Comparison of ENCODE assay signal across 9 mouse cellular contexts in genomic region chr15:85600696-85601094, GRCm38 (mm10). TPM values are rescaled to one million over a fixed set of nuclear protein-coding genes. Genes with fewer than 3 reads are reported as not detected.
DNase-seq lines count a peak whose midpoint lies in the region; ATAC-seq and TF ChIP-seq lines count a peak whose summit lies in the region.
"Had no signal": no experiment of that assay in that cellular context is flagged by ENCODE, and none has a peak within 500 bp of the region (broad histone marks: within the 10 kb centered on the region; RNA-seq: fewer than 3 reads in every experiment).

No protein-coding gene starts in this region.

- peaks cover 23% of the 10 kb centered on the region for H3K4me1 ChIP-seq in limb, embryonic 13.5 days
- peaks cover 20% of the 10 kb centered on the region for H3K4me1 ChIP-seq in limb, embryonic 10.5 days
- peaks cover 13% of the 10 kb centered on the region for H3K4me1 ChIP-seq in embryonic facial prominence, embryonic 14.5 days (ENCODE audit: control insufficient read depth, insufficient read depth, low read length)
- peaks cover 11% of the 10 kb centered on the region for H3K4me1 ChIP-seq in heart, postnatal 0 days (ENCODE audit: control insufficient read depth, insufficient read depth)
- peaks cover 11% of the 10 kb centered on the region for H3K4me1 ChIP-seq in neural tube, embryonic 15.5 days

- no peaks in the 10 kb centered on the region for H3K27me3 ChIP-seq in limb, embryonic 13.5 days
- 0 out of 2 replicates have a peak, but pooled peaks cover 3% of the 10 kb centered on the region for H3K27me3 ChIP-seq in limb, embryonic 10.5 days (ENCODE audit: low read depth, poor library complexity, severe bottlenecking)
- H3K27me3 ChIP-seq in embryonic facial prominence, embryonic 14.5 days (replicated peaks; ENCODE audit: control insufficient read depth, insufficient read depth, low read length) = no peaks in the 10 kb centered on the region
- no peaks in the 10 kb centered on the region for H3K27me3 ChIP-seq in heart, postnatal 0 days (ENCODE audit: control insufficient read depth, insufficient read depth, low read length)
- no peaks in the 10 kb centered on the region for H3K27me3 ChIP-seq in neural tube, embryonic 15.5 days (replicated peaks)

- no peak for DNase-seq in limb, embryonic 10.5 days (ENCODE audit: low spot score)
- no peak for DNase-seq in embryonic facial prominence, embryonic 14.5 days (ENCODE audit: low spot score)
- peak; percentile 36 for DNase-seq in heart, postnatal 0 days (ENCODE audit: low spot score)
- DNase-seq in thymus, postnatal 4 days = no peak
- DNase-seq in thymus, postnatal 36 days = no peak
- DNase-seq: cerebellum, adult 11 months had no signal

- TF ChIP-seq EP300 in heart, postnatal 0 days (IDR thresholded peaks at IDR 0.05; ENCODE audit: low read depth) = no peak; the same call in 1 of the 2 replicates

- 65% methylated on average over 7 of the region's 7 CpGs for whole genome bisulfite sequencing in limb, embryonic 13.5 days
- WGBS in limb, embryonic 10.5 days = 74% methylated on average over 7 of the region's 7 CpGs
- 50% methylated on average over 7 of the region's 7 CpGs for WGBS in embryonic facial prominence, embryonic 14.5 days
- WGBS in heart, postnatal 0 days = 42% methylated on average over 7 of the region's 7 CpGs
- 48% methylated on average over 7 of the region's 7 CpGs for WGBS in neural tube, embryonic 15.5 days

- H3K36me3 ChIP-seq in limb, embryonic 13.5 days = no peaks in the 10 kb centered on the region
- no peaks in the 10 kb centered on the region for H3K36me3 ChIP-seq in limb, embryonic 10.5 days
- H3K36me3 ChIP-seq in embryonic facial prominence, embryonic 14.5 days (ENCODE audit: control insufficient read depth, insufficient read depth, low read length) = no peaks in the 10 kb centered on the region
- H3K36me3 ChIP-seq in heart, postnatal 0 days (replicated peaks; ENCODE audit: control insufficient read depth, insufficient read depth, low read length) = no peaks in the 10 kb centered on the region
- no peaks in the 10 kb centered on the region for H3K36me3 ChIP-seq in neural tube, embryonic 15.5 days
- H3K36me3 ChIP-seq: liver, embryonic 12.5 days had no signal

- H3K27ac ChIP-seq in limb, embryonic 13.5 days = no peak overlapping the region
- H3K27ac ChIP-seq in limb, embryonic 10.5 days = no peak overlapping the region; the same call in 1 of the 2 replicates
- no peak overlapping the region for H3K27ac ChIP-seq in embryonic facial prominence, embryonic 14.5 days (replicated peaks; ENCODE audit: low read depth, low read length)
- H3K27ac ChIP-seq in heart, postnatal 0 days (ENCODE audit: low read depth) = peak overlapping the region; percentile 37; the same call in 1 of the 2 replicates
- H3K27ac ChIP-seq in neural tube, embryonic 15.5 days (replicated peaks) = no peak overlapping the region
- H3K27ac ChIP-seq: liver, embryonic 12.5 days had no signal

- H3K4me3 ChIP-seq in limb, embryonic 13.5 days = no peak overlapping the region
- no peak overlapping the region for H3K4me3 ChIP-seq in limb, embryonic 10.5 days
- no peak overlapping the region for H3K4me3 ChIP-seq in embryonic facial prominence, embryonic 14.5 days (ENCODE audit: low read depth, low read length)
- H3K4me3 ChIP-seq in heart, postnatal 0 days (ENCODE audit: low read depth, low read length) = no peak overlapping the region
- H3K4me3 ChIP-seq in neural tube, embryonic 15.5 days (replicated peaks) = no peak overlapping the region
- H3K4me3 ChIP-seq: liver, embryonic 12.5 days had no signal

- peak overlapping the region; percentile 41 for H3K4me2 ChIP-seq in limb, embryonic 13.5 days (replicated peaks)
- H3K4me2 ChIP-seq in embryonic facial prominence, embryonic 14.5 days (ENCODE audit: low read depth, low read length) = peak overlapping the region; percentile 29
- H3K4me2 ChIP-seq in heart, postnatal 0 days (ENCODE audit: low read depth, low read length) = no peak overlapping the region
- peak overlapping the region; percentile 22; the same call in 1 of the 2 replicates for H3K4me2 ChIP-seq in neural tube, embryonic 15.5 days

- no peak for TF ChIP-seq CTCF in heart, postnatal 0 days (IDR thresholded peaks at IDR 0.05; ENCODE audit: low read depth)

- no peak overlapping the region for H3K9ac ChIP-seq in limb, embryonic 13.5 days
- no peak overlapping the region for H3K9ac ChIP-seq in embryonic facial prominence, embryonic 14.5 days (ENCODE audit: low read depth, low read length)
- H3K9ac ChIP-seq in heart, postnatal 0 days (replicated peaks; ENCODE audit: low read depth, low read length) = no peak overlapping the region
- no peak overlapping the region for H3K9ac ChIP-seq in neural tube, embryonic 15.5 days (replicated peaks)
- H3K9ac ChIP-seq: liver, embryonic 12.5 days had no signal

- peak; percentile 39 for ATAC-seq in limb, embryonic 13.5 days (ENCODE audit: low FRiP score, low read depth)
- ATAC-seq in embryonic facial prominence, embryonic 14.5 days (ENCODE audit: low read depth) = no peak; the same call in 1 of the 2 replicates
- ATAC-seq in heart, postnatal 0 days (ENCODE audit: insufficient read depth, low read depth) = peak; percentile 17; the same call in 1 of the 2 replicates
- no peak for ATAC-seq in neural tube, embryonic 15.5 days (ENCODE audit: low FRiP score)

- peaks cover 4% of the 10 kb centered on the region; the same call in 1 of the 2 replicates for H3K9me3 ChIP-seq in limb, embryonic 13.5 days
- H3K9me3 ChIP-seq in limb, embryonic 10.5 days (replicated peaks) = no peaks in the 10 kb centered on the region
- no peaks in the 10 kb centered on the region for H3K9me3 ChIP-seq in embryonic facial prominence, embryonic 14.5 days (ENCODE audit: control insufficient read depth, low read length)
- H3K9me3 ChIP-seq in heart, postnatal 0 days (replicated peaks; ENCODE audit: control insufficient read depth, low read length) = no peaks in the 10 kb centered on the region
- no peaks in the 10 kb centered on the region for H3K9me3 ChIP-seq in neural tube, embryonic 15.5 days (replicated peaks)
- H3K9me3 ChIP-seq: liver, embryonic 12.5 days had no signal

RNA-seq across cellular contexts. Expression of gene Wnt7b, which starts 18.4 kb away (rescaled TPM):
- 29.1 and 34.9 TPM in 2 replicates for polyA plus RNA-seq in limb, embryonic 13.5 days (2015; fragmentation: Nextera tagmentation; extraction: Ambion mirVana)
- polyA plus RNA-seq in limb, embryonic 10.5 days (2016; fragmentation: Nextera tagmentation; extraction: Ambion mirVana) = 10.9 and 17.1 TPM in 2 replicates
- 15.7 and 17.8 TPM in 2 replicates for polyA plus RNA-seq in embryonic facial prominence, embryonic 14.5 days (2014; fragmentation: Nextera tagmentation; extraction: Ambion mirVana)
- total RNA-seq in heart, postnatal 0 days (2014; rRNA removed; ENCODE audit: low replicate concordance) = 0.81 and 2.6 TPM in 2 replicates
- 0.10 and 0.37 TPM in 2 replicates for polyA plus RNA-seq in heart, postnatal 0 days (2015; fragmentation: Nextera tagmentation; extraction: Ambion mirVana)
- 16.6 and 20.2 TPM in 2 replicates for polyA plus RNA-seq in neural tube, embryonic 15.5 days (2015; fragmentation: Nextera tagmentation; extraction: Ambion mirVana)

Comparison
In these comparisons a context has a peak if more than half of its experiments do, and no peak if none do; other contexts are left out.
1. ATAC-seq: peak in limb, embryonic 13.5 days (single experiment) and heart, postnatal 0 days (single experiment); none in embryonic facial prominence, embryonic 14.5 days (single experiment) and neural tube, embryonic 15.5 days (single experiment).